Mouse (Mus musculus) kidney, postnatal 0 days (tissue): Measurements from ENCODE around the gene Klf17. TPM values are rescaled to one million over a fixed set of nuclear protein-coding genes. Genes with fewer than 3 reads are reported as not detected.
"Not testable (repeated sequence)": the region's sequence is repeated elsewhere in the genome, so short reads cannot be mapped to it uniquely, and the experiment has no call there.

Source experiments
- ATAC-seq: fragments of 200-750 bp; cut with Nextera tagmentation; replicated peaks from 2 replicates; pipeline ENCODE4 v1.8.0; 2017; ENCODE audit warnings: low read depth, moderate number of reproducible peaks, moderate TSS enrichment, moderate library complexity; ENCODE audit not compliant: low FRiP score
- DNase-seq: peaks from one replicate; pipeline ENCODE4 v3.0.0-alpha.2; 2016; ENCODE audit warnings: low spot score
- H3K27ac ChIP-seq: fragments of 300-500 bp; sonication (generic); 2 replicates; pipeline ENCODE4 v1.5.1; 2014; ENCODE audit warnings: mild to moderate bottlenecking
- H3K27me3 ChIP-seq: fragments of 300-500 bp; sonication (generic); 2 replicates; pipeline ENCODE4 v1.6.1; 2014; ENCODE audit warnings: low read length, mixed read lengths; ENCODE audit not compliant: insufficient read depth
- H3K36me3 ChIP-seq: fragments of 300-500 bp; sonication (generic); 2 replicates; pipeline ENCODE4 v1.6.1; 2014; ENCODE audit warnings: low read length, mixed read lengths; ENCODE audit not compliant: insufficient read depth
- H3K4me1 ChIP-seq: fragments of 300-500 bp; sonication (generic); replicated peaks from 2 replicates; pipeline ENCODE4 v1.6.1; 2014; ENCODE audit warnings: antibody characterized with exemption, low read length, mixed read lengths; ENCODE audit not compliant: insufficient read depth
- H3K4me2 ChIP-seq: fragments of 300-500 bp; sonication (generic); 2 replicates; pipeline ENCODE4 v1.6.1; 2014; ENCODE audit warnings: mild to moderate bottlenecking, low read length, moderate library complexity, mixed read lengths
- H3K4me3 ChIP-seq: fragments of 300-500 bp; sonication (generic); replicated peaks from 2 replicates; pipeline ENCODE4 v1.5.1; 2014; ENCODE audit warnings: low read depth, low read length
- H3K9ac ChIP-seq: fragments of 300-500 bp; sonication (generic); 2 replicates; pipeline ENCODE4 v1.6.1; 2014; ENCODE audit warnings: low read depth, low read length
- H3K9me3 ChIP-seq: fragments of 300-500 bp; sonication (generic); replicated peaks from 2 replicates; pipeline ENCODE4 v1.6.1; 2016; ENCODE audit warnings: low read length, inconsistent platforms, mixed read lengths
- CTCF ChIP-seq: IDR thresholded peaks from 2 replicates; pipeline ENCODE4 v1.5.1; 2016; ENCODE audit warnings: antibody characterized with exemption, low read depth, mild to moderate bottlenecking, moderate library complexity
- WGBS: fragments of 180-500 bp; shearing (Covaris S2); extraction: QIAGEN DNeasy Blood & Tissue Kit; methylation state at CpG from one replicate; pipeline ENCODE4 v1.1.7; 2014; 5-methylcytosine and 5-hydroxymethylcytosine counted together
- polyA plus RNA-seq: library from polyadenylated mRNA; unstranded; fragments of >200 nt; fragmentation: Nextera tagmentation; extraction: Ambion mirVana; gene quantifications from 2 replicates; pipeline ENCODE4 v1.2.1, GENCODE M21; 2015

Gene Klf17
- polyA plus RNA-seq, 1 experiment from 2014 or later = not detected

DNA sequence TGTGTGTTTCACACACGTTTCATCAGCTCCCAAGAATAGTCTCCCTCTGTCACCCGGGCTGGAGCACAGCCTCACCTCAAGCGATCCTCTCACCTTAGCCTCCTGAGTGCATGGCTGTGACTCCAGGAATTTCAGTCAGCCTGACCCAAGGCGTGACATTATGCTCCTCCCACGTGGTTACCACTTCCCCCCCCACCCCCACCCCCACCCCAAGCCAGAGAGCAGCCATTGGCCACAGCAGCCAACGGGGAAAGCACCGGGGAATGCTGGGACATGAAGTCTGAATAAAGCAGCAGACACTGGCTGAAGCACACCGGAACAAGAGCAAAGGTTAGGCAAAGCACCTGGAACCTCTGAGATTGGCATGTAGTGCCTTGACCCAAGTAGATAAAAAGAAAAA is 21.5 kb upstream of the Klf17 start:
- DNase-seq (peak; percentile 33), ATAC-seq (peak; percentile 89)
- Histone ChIP-seq H3K4me2 (no peak overlapping the region), H3K9ac (no peak overlapping the region), H3K9me3 (no peaks in the 10 kb centered on the region), H3K4me1 (no peaks in the 10 kb centered on the region), H3K36me3 (no peaks in the 10 kb centered on the region), H3K27ac (no peak overlapping the region), H3K27me3 (no peaks in the 10 kb centered on the region), H3K4me3 (no peak overlapping the region)
- no peak for TF ChIP-seq CTCF
- 24% methylated on average over 8 of the region's 8 CpGs for WGBS

DNA sequence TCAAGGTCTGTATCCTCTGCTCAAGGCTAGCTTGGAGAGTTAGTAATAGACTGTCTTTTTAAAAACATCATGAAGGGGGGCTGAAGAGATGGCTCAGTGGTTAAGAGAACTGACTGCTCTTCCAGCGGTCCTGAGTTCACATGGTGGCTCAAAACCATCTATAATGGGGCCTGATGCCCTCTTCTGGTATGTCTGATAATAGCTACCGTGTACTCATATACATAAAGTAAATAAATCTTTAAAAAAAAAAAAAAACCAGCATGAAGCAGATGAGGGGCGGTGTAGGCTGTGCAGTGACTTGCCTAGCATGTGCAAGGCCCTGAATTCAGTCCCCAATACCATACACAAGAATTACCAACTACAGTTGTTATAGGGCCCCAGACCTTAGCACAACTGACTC is 17.5 kb upstream of the Klf17 start:
- no peak overlapping the region for H3K9ac ChIP-seq
- no peak for DNase-seq
- 84% methylated on average over 3 of the region's 3 CpGs for WGBS
- H3K27ac ChIP-seq = no peak overlapping the region
- no peak for TF ChIP-seq CTCF
- no peak for ATAC-seq
- H3K9me3 ChIP-seq = no peaks in the 10 kb centered on the region
- no peaks in the 10 kb centered on the region for H3K4me1 ChIP-seq
- no peaks in the 10 kb centered on the region for H3K36me3 ChIP-seq
- no peaks in the 10 kb centered on the region for H3K27me3 ChIP-seq
- no peak overlapping the region for H3K4me3 ChIP-seq
- H3K4me2 ChIP-seq = no peak overlapping the region

DNA sequence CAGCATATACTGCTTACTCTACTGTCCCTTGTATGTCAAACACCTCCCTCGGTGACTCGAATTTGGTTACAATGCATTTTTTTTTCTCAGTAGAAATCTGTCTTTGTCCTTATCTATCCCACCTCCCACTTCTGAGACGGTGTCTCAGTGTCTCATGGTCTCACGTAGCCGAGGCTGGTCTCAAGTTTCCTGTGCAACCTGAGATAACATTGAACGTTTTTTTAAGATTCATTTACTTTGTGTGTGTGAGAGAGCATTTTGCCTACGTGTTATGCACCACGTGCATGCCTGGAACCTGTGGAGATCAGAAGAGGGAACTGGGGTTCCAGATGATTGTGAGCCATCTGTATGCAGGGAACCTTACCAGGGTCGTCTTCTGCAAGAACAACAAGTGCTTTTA is 7.5 kb upstream of the Klf17 start:
- Histone ChIP-seq H3K4me1 (no peaks in the 10 kb centered on the region), H3K4me2 (no peak overlapping the region), H3K9ac (no peak overlapping the region), H3K27me3 (no peaks in the 10 kb centered on the region), H3K9me3 (no peaks in the 10 kb centered on the region), H3K4me3 (no peak overlapping the region), H3K36me3 (no peaks in the 10 kb centered on the region), H3K27ac (no peak overlapping the region)
- DNase-seq = no peak
- WGBS = 34% methylated on average over 9 of the region's 9 CpGs
- no peak for TF ChIP-seq CTCF
- no peak for ATAC-seq

DNA sequence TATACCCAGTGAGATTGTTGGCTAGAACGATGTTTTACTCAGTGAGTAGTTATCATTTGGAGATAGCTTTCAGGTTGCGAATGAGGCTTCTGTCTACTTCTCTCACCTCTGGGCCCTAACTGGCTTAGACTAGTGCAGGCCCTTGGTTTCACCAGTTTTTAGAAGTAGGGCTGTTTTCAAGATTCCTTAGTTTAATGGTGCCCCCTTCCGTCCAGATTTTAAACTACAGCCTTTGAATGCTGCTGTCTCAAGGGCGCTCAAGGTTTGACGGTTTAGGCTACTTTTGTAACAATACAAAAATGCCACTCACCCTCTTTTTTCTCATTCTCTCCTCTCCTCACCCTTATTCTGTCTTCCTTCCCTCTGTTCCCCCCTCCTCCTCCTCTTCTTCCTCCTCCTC is 5.5 kb upstream of the Klf17 start:
- DNase-seq (peak; percentile 83), ATAC-seq (no peak)
- Histone ChIP-seq H3K36me3 (no peaks in the 10 kb centered on the region), H3K9ac (no peak overlapping the region), H3K27ac (no peak overlapping the region), H3K4me1 (no peaks in the 10 kb centered on the region), H3K4me3 (no peak overlapping the region), H3K9me3 (no peaks in the 10 kb centered on the region), H3K4me2 (no peak overlapping the region), H3K27me3 (no peaks in the 10 kb centered on the region)
- TF ChIP-seq CTCF = peak; percentile 75
- WGBS = 17% methylated on average over 5 of the region's 5 CpGs

DNA sequence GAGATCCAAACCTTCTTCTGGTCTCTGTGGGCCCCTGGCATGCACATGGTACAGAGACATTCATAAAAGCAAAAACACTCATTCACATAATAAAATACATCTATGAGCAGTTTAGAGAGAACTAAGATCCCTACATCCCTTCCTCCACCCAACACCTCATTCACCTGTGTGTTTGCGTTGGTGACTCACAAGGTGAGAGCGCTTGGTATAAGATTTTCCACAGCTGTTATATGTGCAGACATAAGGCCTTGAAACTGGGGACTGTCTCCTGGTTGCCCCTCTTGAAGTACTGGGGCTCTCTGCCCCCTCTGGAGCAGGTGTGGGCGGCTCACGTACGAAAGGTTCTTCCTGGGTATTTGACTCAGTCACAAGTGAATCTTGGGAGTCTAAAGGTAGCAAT is 5.3 kb downstream of the Klf17 start:
- H3K9ac ChIP-seq = no peak overlapping the region
- ATAC-seq (no peak), DNase-seq (no peak)
- no peak overlapping the region for H3K4me3 ChIP-seq
- H3K27ac ChIP-seq = no peak overlapping the region
- WGBS = 90% methylated on average over 5 of the region's 5 CpGs
- TF ChIP-seq CTCF = no peak
- H3K9me3 ChIP-seq = no peaks in the 10 kb centered on the region
- H3K4me1 ChIP-seq = no peaks in the 10 kb centered on the region
- H3K4me2 ChIP-seq = no peak overlapping the region
- no peaks in the 10 kb centered on the region for H3K36me3 ChIP-seq
- no peaks in the 10 kb centered on the region for H3K27me3 ChIP-seq

DNA sequence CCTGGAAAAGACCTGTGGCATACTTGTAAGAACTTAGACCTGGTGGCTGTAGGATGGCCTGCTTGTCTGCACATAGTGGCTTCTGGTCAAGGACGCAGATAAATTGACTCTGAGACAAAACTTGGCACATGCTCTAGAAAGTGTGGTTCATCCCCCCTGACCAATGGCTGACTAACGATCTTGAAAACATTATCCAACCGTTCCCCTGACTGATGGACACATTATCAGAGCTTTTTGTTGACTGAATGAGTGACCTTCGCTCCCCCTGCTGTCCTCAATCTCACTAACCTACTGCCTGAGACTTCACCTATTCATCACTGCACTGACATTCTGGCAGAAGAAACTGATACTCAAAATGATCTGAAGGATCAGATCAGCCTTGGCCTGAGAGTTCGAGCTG is 13.0 kb downstream of the Klf17 start:
- not testable (repeated sequence) for H3K4me1 ChIP-seq, H3K9me3 ChIP-seq, H3K36me3 ChIP-seq, H3K27me3 ChIP-seq, DNase-seq, H3K27ac ChIP-seq, H3K4me2 ChIP-seq, ATAC-seq, H3K9ac ChIP-seq, H3K4me3 ChIP-seq
- WGBS = 53% methylated on average over 5 of the region's 5 CpGs

DNA sequence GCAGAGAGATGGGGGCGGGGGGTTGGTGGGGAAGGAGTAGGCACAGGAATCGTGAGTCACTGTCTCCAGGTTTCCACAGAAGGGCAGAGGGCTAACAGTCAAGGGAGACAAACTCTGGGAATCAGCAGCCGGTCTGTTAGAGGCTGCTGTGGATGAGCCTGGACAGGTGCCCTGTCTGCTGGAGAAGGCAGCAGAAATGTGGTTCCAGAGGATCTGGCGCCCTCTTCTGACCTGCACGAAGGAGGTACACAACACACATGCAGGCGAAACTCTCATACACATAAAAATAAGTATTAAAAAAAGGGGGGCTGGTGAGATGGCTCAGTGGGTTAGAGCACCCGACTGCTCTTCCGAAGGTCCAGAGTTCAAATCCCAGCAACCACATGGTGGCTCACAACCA is 27.9 kb downstream of the Klf17 start:
- Histone ChIP-seq H3K27ac (no peak overlapping the region), H3K27me3 (no peaks in the 10 kb centered on the region), H3K36me3 (no peaks in the 10 kb centered on the region), H3K9me3 (no peaks in the 10 kb centered on the region), H3K4me3 (no peak overlapping the region), H3K9ac (no peak overlapping the region), H3K4me2 (no peak overlapping the region), H3K4me1 (no peaks in the 10 kb centered on the region)
- ATAC-seq (no peak), DNase-seq (peak; percentile 2)
- peak; percentile 50; the same call in 1 of the 2 replicates for TF ChIP-seq CTCF
- 44% methylated on average over 8 of the region's 8 CpGs for WGBS
